Mouse (Mus musculus) embryonic stem cell, embryonic (primary cell): Measurements from ENCODE around the gene Cluh.

ENCODE experiments used
- CTCF ChIA-PET, 4 experiments: fragments of 300-600 bp in 2 of 4; fragments of 350-600 bp in 2 of 4; sonication (Branson Sonifier 250); formaldehyde crosslinking; loops; one replicate each; lab custom pipeline; 2022; ENCODE audit warnings: inconsistent platforms in 2 of 4; lab: Charles Lee
- POLR2A ChIA-PET, 4 experiments: fragments of 300-600 bp in 2 of 4; fragments of 350-600 bp in 2 of 4; sonication (Branson Sonifier 250); formaldehyde crosslinking; loops; one replicate each; lab custom pipeline; 2022; ENCODE audit warnings: antibody characterized with exemption in 4 of 4, inconsistent platforms in 1 of 4; lab: Charles Lee

Cluh gene

DNA sequence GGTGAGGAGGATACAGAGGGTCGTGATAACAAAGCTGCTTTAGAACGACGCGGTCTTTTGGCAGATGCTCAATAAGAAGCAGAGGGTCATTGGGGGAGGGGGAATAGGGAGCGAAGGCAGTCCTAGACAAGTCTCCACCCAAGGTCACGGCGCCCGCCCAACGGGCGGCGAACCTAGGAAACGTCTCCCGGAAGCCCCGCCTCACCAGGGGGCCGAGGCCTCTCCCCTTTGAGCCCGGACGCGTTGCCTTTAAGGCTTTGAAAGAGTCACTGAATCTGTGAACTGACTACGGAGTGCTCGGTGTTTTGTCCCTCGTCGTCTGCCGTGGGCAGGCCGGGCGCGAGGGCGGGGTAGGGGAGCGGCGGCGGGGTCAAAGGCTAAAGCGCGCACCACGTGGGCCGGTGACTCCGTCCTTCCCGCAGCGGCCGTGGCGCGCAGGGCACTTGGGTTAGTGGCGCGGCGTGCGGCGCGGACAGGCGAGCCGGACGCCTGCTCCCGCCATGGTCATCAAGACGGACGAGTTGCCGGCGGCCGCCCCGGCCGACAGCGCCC lies at the start of gene Cluh:
Gene Cluh (plus strand): TSS at position 401 of the 552 bp plus-strand sequence.
- ChIA-PET POLR2A (interaction anchor here (0.6 to 6.0 kb wide), 24 partner anchors 9 to 1588 kb away, joined by 3 to 68 read pairs (median 5); partner anchors contain the start of genes Mettl16 (in 3 of the 4), Pafah1b1 (in 2 of the 4), Ccdc92b (in 1 of the 4) and Mnt (in 1 of the 4)), CTCF (no interaction called here)

DNA sequence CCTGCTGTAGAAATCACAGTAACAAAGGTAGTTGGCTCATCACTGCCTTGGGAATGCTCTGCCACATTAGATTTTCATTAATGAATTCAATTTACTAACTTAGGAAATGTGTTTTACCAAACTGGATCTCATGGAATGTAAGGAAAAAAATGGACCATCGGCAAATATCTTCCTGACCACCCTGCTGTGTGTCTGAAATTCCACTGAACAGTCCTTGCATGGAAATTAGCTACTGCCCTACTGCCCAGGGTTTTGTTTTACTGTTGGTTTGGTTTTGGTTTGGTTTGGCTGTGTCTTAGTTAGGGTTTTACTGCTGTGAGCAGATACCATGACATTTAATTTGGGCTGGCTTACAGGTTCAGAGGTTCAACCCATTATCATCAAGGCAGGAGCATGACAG lies 47.0 kb upstream of the Cluh start:
- CTCF ChIA-PET = no interaction called here
- POLR2A ChIA-PET = interaction anchor here in 1 of 4 experiments (0.7 kb wide), 1 partner anchor 9 kb away, joined by 4 read pairs; no protein-coding TSS in a partner anchor

DNA sequence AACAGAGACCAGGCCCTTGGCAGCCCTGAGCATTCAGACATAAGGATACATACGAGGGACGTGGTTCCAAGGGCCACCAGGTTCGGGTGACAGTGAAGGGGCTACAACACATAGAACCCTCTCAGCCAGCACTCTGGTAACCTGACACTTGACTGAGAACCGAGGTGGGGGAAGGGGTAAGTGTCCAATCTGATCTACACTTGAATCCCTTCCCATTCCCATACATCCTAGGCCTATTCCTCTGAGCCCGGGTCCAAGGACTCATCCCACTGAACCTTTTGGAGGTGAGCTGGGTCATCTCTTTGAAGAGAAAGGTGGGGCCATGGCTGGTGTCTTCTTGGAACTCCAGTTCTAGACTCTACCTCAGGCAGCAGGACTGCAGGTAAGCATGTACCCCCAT lies 39.2 kb upstream of the Cluh start:
- ChIA-PET CTCF (interaction anchor here in 2 of 4 experiments (1.0 to 1.6 kb wide), 3 partner anchors 24 to 155 kb away, joined by 3 to 4 read pairs (median 3); no protein-coding TSS in a partner anchor), POLR2A (interaction anchor here in 3 of 4 experiments (0.5 to 2.9 kb wide), 19 partner anchors 9 to 850 kb away, joined by 3 to 10 read pairs (median 4); partner anchors contain the start of gene Ccdc92b (in 2 of the 3))

- CTCF ChIA-PET = interaction anchor here in 3 of 4 experiments (0.6 to 1.6 kb wide), 5 partner anchors 18 to 1308 kb away, joined by 3 to 5 read pairs (median 3); no protein-coding TSS in a partner anchor
Observed at GRCm38 (mm10) chr11:74610545-74611176, 38.6 kb upstream of the Cluh start, which contains the start of gene Rap1gap2. Rap1gap2 (minus strand) TSS chr11:74610915.

GRCm38 (mm10) chr11:74611437-74611836 lies 37.9 kb upstream of the Cluh start:
- CTCF ChIA-PET = interaction anchor here (0.6 to 1.2 kb wide), 5 partner anchors 17 to 1309 kb away, joined by 3 to 5 read pairs (median 4); no protein-coding TSS in a partner anchor

More at GRCm38 (mm10) chr11:74610545-74611176, 38.6 kb upstream of the Cluh start, which contains the start of gene Rap1gap2:
- POLR2A ChIA-PET = interaction anchor here (0.5 to 3.1 kb wide), 27 partner anchors 9 to 1617 kb away, joined by 3 to 12 read pairs (median 4); partner anchors contain the start of genes Ccdc92b (in 2 of the 4), Mettl16 (in 1 of the 4) and Pafah1b1 (in 1 of the 4)

DNA sequence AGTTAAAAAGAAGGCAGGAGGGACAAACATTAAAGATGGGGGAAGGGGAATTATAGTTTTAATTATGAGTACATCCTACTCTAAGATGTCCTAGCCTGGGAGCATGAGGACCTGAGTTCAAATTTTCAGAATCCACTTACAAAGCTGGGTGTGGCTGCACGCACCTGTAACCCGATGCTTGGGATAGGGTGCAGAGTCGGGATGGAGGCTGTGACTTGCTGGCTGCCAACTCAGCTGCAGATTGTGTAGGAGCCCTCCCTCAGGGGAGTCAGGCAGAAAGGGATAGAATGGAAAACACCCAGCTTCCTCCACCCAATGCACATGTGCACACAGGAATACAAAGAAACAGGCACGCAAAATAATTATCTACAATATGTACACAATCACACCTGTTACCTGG lies 35.9 kb upstream of the Cluh start:
- CTCF ChIA-PET = interaction anchor here in 1 of 4 experiments (0.7 kb wide), 1 partner anchor 87 kb away, joined by 3 read pairs; no protein-coding TSS in a partner anchor
- POLR2A ChIA-PET = interaction anchor here in 2 of 4 experiments (0.5 to 3.1 kb wide), 5 partner anchors 11 to 89 kb away, joined by 3 to 12 read pairs (median 5); no protein-coding TSS in a partner anchor

More at GRCm38 (mm10) chr11:74611437-74611836, 37.9 kb upstream of the Cluh start:
- POLR2A ChIA-PET = interaction anchor here in 3 of 4 experiments (0.6 to 3.1 kb wide), 27 partner anchors 9 to 1617 kb away, joined by 3 to 12 read pairs (median 4); partner anchors contain the start of genes Cluh (in 1 of the 3), Mettl16 (in 1 of the 3) and Pafah1b1 (in 1 of the 3)

DNA sequence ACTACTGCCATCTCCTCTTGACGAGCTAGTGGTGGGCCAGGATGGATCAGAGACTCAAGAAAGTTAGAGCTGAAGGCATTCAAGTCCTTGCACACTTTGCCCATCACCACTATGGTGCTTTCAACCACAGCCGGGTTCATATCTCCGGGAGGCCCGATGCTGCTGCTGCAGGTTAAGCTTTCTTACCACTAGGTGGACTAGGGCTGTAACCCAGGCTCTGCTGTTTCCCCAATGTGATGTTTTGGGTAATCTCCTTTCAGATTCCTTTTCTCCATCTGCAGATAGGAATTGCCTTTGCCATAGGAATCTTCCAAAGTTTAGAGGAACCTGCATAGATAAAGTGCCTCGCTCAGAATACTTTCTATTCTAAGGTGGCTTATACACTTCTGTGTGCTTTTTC lies 33.7 kb upstream of the Cluh start:
- ChIA-PET CTCF (interaction anchor here in 3 of 4 experiments (0.9 to 1.5 kb wide), 3 partner anchors 19 to 24 kb away, joined by 3 to 6 read pairs (median 4); no protein-coding TSS in a partner anchor), POLR2A (interaction anchor here in 2 of 4 experiments (0.8 to 2.2 kb wide), 7 partner anchors 10 to 35 kb away, joined by 3 to 7 read pairs (median 4); no protein-coding TSS in a partner anchor)

DNA sequence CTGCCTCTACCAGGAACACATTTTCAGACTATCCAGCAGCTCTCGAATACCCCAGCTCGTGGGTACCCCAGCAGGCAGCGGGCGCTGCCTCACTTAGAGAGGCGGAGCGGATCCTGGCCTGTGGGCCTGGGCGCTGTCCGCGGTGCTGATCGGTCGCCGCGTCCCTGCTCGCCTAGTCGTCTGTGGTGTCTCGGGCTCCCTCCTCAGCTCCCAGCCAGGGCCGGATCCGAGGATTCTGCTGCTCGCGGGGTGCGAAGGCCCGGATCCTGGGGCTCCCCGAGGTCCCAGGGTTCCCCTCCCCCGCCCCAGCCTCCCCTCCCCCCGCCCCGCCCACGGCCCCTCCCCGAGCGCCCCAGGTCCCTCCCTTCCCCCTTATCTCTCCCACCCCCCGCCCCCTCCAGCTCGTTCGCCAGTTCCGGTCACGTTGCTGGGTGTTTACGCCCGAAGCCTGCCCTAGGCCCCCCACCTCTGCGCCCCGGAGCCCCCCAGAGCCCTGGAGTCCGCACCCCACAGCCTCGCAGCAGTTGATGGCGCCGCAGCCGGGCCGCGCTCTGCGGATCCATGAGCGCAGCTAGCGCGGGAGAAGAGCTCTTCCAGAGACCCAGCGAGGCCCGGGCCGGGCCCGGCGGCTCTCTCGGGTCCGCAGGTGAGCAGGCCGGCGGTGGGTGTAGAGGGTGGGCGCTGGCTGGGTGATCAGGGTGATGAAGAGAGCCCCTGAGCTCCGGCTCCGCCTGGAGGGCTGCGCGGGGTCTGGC lies 29.9 kb upstream of the Cluh start, which contains the start of gene Ccdc92b:
Gene Ccdc92b (plus strand): TSS at position 405 of the 755 bp plus-strand sequence.
- POLR2A ChIA-PET = interaction anchor here in 3 of 4 experiments (0.6 to 3.1 kb wide), 33 partner anchors 8 to 550 kb away, joined by 3 to 20 read pairs (median 4); partner anchors contain the start of genes Rap1gap2 (in 2 of the 3), Cluh (in 1 of the 3) and Mettl16 (in 1 of the 3)
- CTCF ChIA-PET = interaction anchor here in 3 of 4 experiments (0.5 to 2.8 kb wide), 10 partner anchors 9 to 184 kb away, joined by 3 to 8 read pairs (median 4); no protein-coding TSS in a partner anchor

GRCm38 (mm10) chr11:74619956-74620300 lies 29.4 kb upstream of the Cluh start:
- ChIA-PET POLR2A (interaction anchor here in 3 of 4 experiments (0.6 to 3.1 kb wide), 23 partner anchors 8 to 246 kb away, joined by 3 to 20 read pairs (median 4); partner anchors contain the start of genes Rap1gap2 (in 2 of the 3), Cluh (in 1 of the 3) and Mettl16 (in 1 of the 3)), CTCF (interaction anchor here in 2 of 4 experiments (1.2 to 1.7 kb wide), 4 partner anchors 9 to 18 kb away, joined by 3 to 6 read pairs (median 5); no protein-coding TSS in a partner anchor)

DNA sequence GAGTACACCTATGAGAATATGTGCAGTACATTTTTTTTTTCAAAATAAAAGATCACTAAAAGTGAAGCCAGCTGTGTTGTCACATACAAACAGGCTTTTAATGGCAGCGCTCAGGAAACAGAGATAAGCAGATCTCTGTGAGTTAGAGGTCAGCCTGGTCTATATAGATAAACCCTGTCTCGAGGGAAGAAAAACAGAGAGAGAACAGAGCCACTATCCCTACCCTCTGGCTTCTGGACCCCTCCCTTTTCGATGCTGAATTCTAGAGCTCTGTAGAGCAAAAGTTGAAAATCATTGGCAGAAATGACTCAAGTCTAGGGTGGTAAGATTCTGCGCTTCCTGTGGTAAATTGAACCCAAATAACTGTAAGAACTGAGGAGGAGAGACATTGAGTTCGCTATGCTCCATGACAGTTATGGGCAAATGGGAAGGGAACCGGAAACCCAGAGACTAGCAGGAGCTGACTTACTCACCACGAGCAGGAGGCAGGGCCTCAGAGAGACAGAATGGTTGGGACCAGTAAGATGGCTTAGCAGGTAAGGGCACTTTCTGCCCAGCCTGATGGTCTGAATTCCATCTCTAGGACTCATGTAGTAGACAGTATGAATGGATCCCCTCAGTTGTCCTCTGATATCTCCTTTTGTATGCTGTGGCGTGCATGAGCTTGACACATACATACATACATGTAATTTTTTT lies 27.2 kb upstream of the Cluh start:
- CTCF ChIA-PET = interaction anchor here in 2 of 4 experiments (0.6 kb wide), 2 partner anchors 22 to 46 kb away, joined by 3 read pairs; no protein-coding TSS in a partner anchor
- POLR2A ChIA-PET = interaction anchor here in 2 of 4 experiments (1.0 to 1.8 kb wide), 5 partner anchors 9 to 32 kb away, joined by 3 to 7 read pairs (median 3); partner anchors contain the start of gene Rap1gap2 (in 1 of the 2)

- CTCF ChIA-PET = interaction anchor here in 1 of 4 experiments (1.5 kb wide), 1 partner anchor 11 kb away, joined by 3 read pairs; no protein-coding TSS in a partner anchor
- POLR2A ChIA-PET = interaction anchor here in 2 of 4 experiments (0.9 to 1.8 kb wide), 7 partner anchors 12 to 137 kb away, joined by 3 to 7 read pairs (median 3); partner anchors contain the start of gene Rap1gap2 (in 1 of the 2)
Observed at GRCm38 (mm10) chr11:74623693-74624092, 25.6 kb upstream of the Cluh start.

DNA sequence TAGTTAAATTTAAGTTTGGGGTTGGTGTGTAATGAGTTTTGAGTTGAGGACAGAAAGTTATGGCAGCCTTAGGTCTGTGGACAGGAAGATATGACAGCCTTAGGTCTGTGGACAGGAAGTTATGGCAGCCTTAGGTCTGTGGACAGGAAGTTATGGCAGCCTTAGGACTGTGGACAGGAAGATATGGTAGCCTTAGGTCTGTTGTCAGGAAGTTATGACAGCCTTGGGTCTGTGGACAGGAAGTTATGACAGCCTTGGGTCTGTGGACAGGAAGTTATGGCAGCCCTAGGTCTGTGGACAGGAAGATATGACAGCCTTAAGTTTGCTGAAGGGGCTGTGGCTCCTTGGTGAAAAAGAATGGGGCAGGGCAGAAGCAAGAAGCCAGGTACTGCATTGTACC lies 24.0 kb upstream of the Cluh start:
- ChIA-PET CTCF (interaction anchor here in 1 of 4 experiments (1.0 kb wide), 1 partner anchor 9 kb away, joined by 3 read pairs; no protein-coding TSS in a partner anchor), POLR2A (interaction anchor here in 2 of 4 experiments (1.1 to 5.7 kb wide), 4 partner anchors 10 to 44 kb away, joined by 3 to 28 read pairs (median 3); no protein-coding TSS in a partner anchor)

DNA sequence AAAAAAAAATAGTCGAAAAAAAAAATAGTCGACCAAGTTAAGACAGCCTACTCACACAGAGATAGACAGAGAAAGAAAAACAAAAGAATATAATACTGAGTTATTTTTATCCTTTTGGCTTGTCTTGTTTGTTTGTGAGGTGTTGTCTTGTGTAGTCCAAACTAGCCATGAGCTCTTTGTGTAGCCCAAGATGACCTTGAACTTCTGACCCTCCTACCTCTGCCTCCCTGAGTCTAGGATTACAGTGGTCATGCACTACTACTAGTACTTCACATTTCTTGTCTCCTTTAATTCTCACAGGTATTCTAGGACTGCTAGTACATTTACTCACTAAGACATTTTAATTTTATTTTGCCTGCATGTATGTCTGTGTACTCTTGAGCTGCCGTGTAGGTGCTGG lies 21.8 kb upstream of the Cluh start:
- CTCF ChIA-PET = interaction anchor here (0.6 to 2.5 kb wide), 6 partner anchors 11 to 1583 kb away, joined by 3 to 14 read pairs (median 6); no protein-coding TSS in a partner anchor
- POLR2A ChIA-PET = interaction anchor here in 3 of 4 experiments (0.5 to 5.7 kb wide), 32 partner anchors 8 to 298 kb away, joined by 3 to 28 read pairs (median 4); partner anchors contain the start of genes Ccdc92b (in 2 of the 3), Mettl16 (in 1 of the 3), Mnt (in 1 of the 3) and Rap1gap2 (in 1 of the 3)

GRCm38 (mm10) chr11:74631880-74632789 lies 17.2 kb upstream of the Cluh start:
- ChIA-PET POLR2A (no interaction called here), CTCF (no interaction called here)
